Mouse (Mus musculus): Measurements from ENCODE around the gene C1qbp. TPM values are rescaled to one million over a fixed set of nuclear protein-coding genes. Genes with fewer than 3 reads are reported as not detected.

Gene C1qbp
- polyA plus RNA-seq, 1 experiment from 2014 or later, result 235 TPM

- H3K4me1 ChIP-seq, result peaks cover 13% of the 10 kb centered on the region
- 60% methylated on average over 5 of the region's 5 CpGs for WGBS
- no peaks in the 10 kb centered on the region for H3K27me3 ChIP-seq
- H3K4me2 ChIP-seq (replicated peaks), result peak overlapping the region; percentile 51
- H3K27ac ChIP-seq, result no peak overlapping the region
- no peak overlapping the region for H3K9ac ChIP-seq
- no peaks in the 10 kb centered on the region for H3K9me3 ChIP-seq
- peaks cover 34% of the 10 kb centered on the region for H3K36me3 ChIP-seq
- ATAC-seq (ENCODE audit: low FRiP score, low read depth), result no peak
- H3K4me3 ChIP-seq, result peak overlapping the region; percentile 93; the same call in 1 of the 2 replicates
Observed at GRCm38 (mm10) chr11:71005046-71005445, 22.2 kb upstream of the C1qbp start.

- peak within 1 kb of the TSS; percentile 91 for H3K4me2 ChIP-seq (replicated peaks)
- peak within 1 kb of the TSS; percentile 80 for H3K9ac ChIP-seq
- H3K4me1 ChIP-seq, result peaks cover 13% of the 10 kb centered on the region
- no peaks in the 10 kb centered on the region for H3K9me3 ChIP-seq
- peaks cover 34% of the 10 kb centered on the region for H3K36me3 ChIP-seq
- under 1% methylated on average over 35 of the region's 35 CpGs for WGBS
- peak within 1 kb of the TSS; percentile 93 for H3K4me3 ChIP-seq
- ATAC-seq (ENCODE audit: low FRiP score, low read depth), result peak; percentile 99
- peak within 1 kb of the TSS; percentile 70; the same call in 1 of the 2 replicates for H3K27ac ChIP-seq
- H3K27me3 ChIP-seq, result no peaks in the 10 kb centered on the region
Observed at GRCm38 (mm10) chr11:71004316-71004773, 21.5 kb upstream of the C1qbp start, which contains the start of gene Dhx33. Gene Dhx33, minus strand, starts transcription at chr11:71004437.

- Histone ChIP-seq H3K4me2 (replicated peaks) (peak overlapping the region; percentile 91), H3K36me3 (peaks cover 35% of the 10 kb centered on the region), H3K27me3 (no peaks in the 10 kb centered on the region), H3K9ac (peak overlapping the region; percentile 80), H3K4me1 (peaks cover 13% of the 10 kb centered on the region), H3K4me3 (peak overlapping the region; percentile 93), H3K9me3 (no peaks in the 10 kb centered on the region), H3K27ac (peak overlapping the region; percentile 70; the same call in 1 of the 2 replicates)
- under 1% methylated on average over 49 of the region's 49 CpGs for WGBS
- ATAC-seq (ENCODE audit: low FRiP score, low read depth), result peak; percentile 84
Observed at GRCm38 (mm10) chr11:71003611-71004315, 20.9 kb upstream of the C1qbp start.

- 87% methylated on average over 4 of the region's 4 CpGs for WGBS
Observed at GRCm38 (mm10) chr11:71001167-71001566, 18.3 kb upstream of the C1qbp start.

GRCm38 (mm10) chr11:70982030-70982429 lies 796 bp downstream of the C1qbp start:
- H3K4me3 ChIP-seq, result peak overlapping the region; percentile 100

More at GRCm38 (mm10) chr11:71001167-71001566, 18.3 kb upstream of the C1qbp start:
- no peaks in the 10 kb centered on the region for H3K9me3 ChIP-seq
- H3K27ac ChIP-seq, result no peak overlapping the region
- no peak overlapping the region for H3K4me2 ChIP-seq (replicated peaks)
- ATAC-seq (ENCODE audit: low FRiP score, low read depth), result no peak
- H3K4me1 ChIP-seq, result peaks cover 13% of the 10 kb centered on the region
- peaks cover 45% of the 10 kb centered on the region for H3K36me3 ChIP-seq
- no peak overlapping the region for H3K9ac ChIP-seq
- no peak overlapping the region for H3K4me3 ChIP-seq
- H3K27me3 ChIP-seq, result no peaks in the 10 kb centered on the region

GRCm38 (mm10) chr11:70980751-70981510 lies 1.9 kb downstream of the C1qbp start:
- Histone ChIP-seq H3K4me1 (peaks cover 12% of the 10 kb centered on the region), H3K27me3 (no peaks in the 10 kb centered on the region), H3K27ac (no peak overlapping the region), H3K4me3 (peak overlapping the region; percentile 100; the same call in 1 of the 2 replicates), H3K9me3 (no peaks in the 10 kb centered on the region), H3K9ac (no peak overlapping the region), H3K4me2 (replicated peaks) (peak overlapping the region; percentile 90), H3K36me3 (peaks cover 74% of the 10 kb centered on the region)
- 90% methylated on average over 14 of the region's 14 CpGs for WGBS
- no peak for ATAC-seq (ENCODE audit: low FRiP score, low read depth)

More at GRCm38 (mm10) chr11:70982030-70982429, 796 bp downstream of the C1qbp start:
- Histone ChIP-seq H3K4me2 (replicated peaks) (peak overlapping the region; percentile 90), H3K27me3 (no peaks in the 10 kb centered on the region), H3K9me3 (no peaks in the 10 kb centered on the region), H3K36me3 (peaks cover 74% of the 10 kb centered on the region), H3K27ac (no peak overlapping the region), H3K9ac (peak overlapping the region; percentile 97), H3K4me1 (peaks cover 12% of the 10 kb centered on the region)
- 9% methylated on average over 12 of the region's 12 CpGs for WGBS
- no peak for ATAC-seq (ENCODE audit: low FRiP score, low read depth)

- 88% methylated on average over 6 of the region's 6 CpGs for WGBS
Observed at GRCm38 (mm10) chr11:70980232-70980631, 2.6 kb downstream of the C1qbp start.

GRCm38 (mm10) chr11:70977293-70977692 lies 5.5 kb downstream of the C1qbp start:
- Histone ChIP-seq H3K27ac (no peak overlapping the region), H3K4me2 (replicated peaks) (no peak overlapping the region)

More at GRCm38 (mm10) chr11:70980232-70980631, 2.6 kb downstream of the C1qbp start:
- no peak overlapping the region for H3K27ac ChIP-seq
- H3K9ac ChIP-seq, result no peak overlapping the region
- peaks cover 12% of the 10 kb centered on the region for H3K4me1 ChIP-seq
- H3K9me3 ChIP-seq, result no peaks in the 10 kb centered on the region
- no peak overlapping the region for H3K4me2 ChIP-seq (replicated peaks)
- ATAC-seq (ENCODE audit: low FRiP score, low read depth), result no peak
- H3K27me3 ChIP-seq, result no peaks in the 10 kb centered on the region
- H3K4me3 ChIP-seq, result no peak overlapping the region
- H3K36me3 ChIP-seq, result peaks cover 74% of the 10 kb centered on the region

GRCm38 (mm10) chr11:70975193-70975592 lies 7.6 kb downstream of the C1qbp start:
- no peaks in the 10 kb centered on the region for H3K27me3 ChIP-seq
- no peak overlapping the region for H3K9ac ChIP-seq
- no peaks in the 10 kb centered on the region for H3K9me3 ChIP-seq
- H3K36me3 ChIP-seq, result peaks cover 72% of the 10 kb centered on the region
- 77% methylated on average over 2 of the region's 2 CpGs for WGBS
- H3K27ac ChIP-seq, result no peak overlapping the region
- no peak overlapping the region for H3K4me2 ChIP-seq (replicated peaks)
- no peak overlapping the region for H3K4me3 ChIP-seq
- H3K4me1 ChIP-seq, result peaks cover 6% of the 10 kb centered on the region
- ATAC-seq (ENCODE audit: low FRiP score, low read depth), result no peak

More at GRCm38 (mm10) chr11:70977293-70977692, 5.5 kb downstream of the C1qbp start:
- no peaks in the 10 kb centered on the region for H3K9me3 ChIP-seq
- no peak for ATAC-seq (ENCODE audit: low FRiP score, low read depth)
- peaks cover 12% of the 10 kb centered on the region for H3K4me1 ChIP-seq
- peaks cover 84% of the 10 kb centered on the region for H3K36me3 ChIP-seq
- WGBS, result 87% methylated on average over 6 of the region's 6 CpGs
- no peak overlapping the region for H3K4me3 ChIP-seq
- H3K27me3 ChIP-seq, result no peaks in the 10 kb centered on the region
- no peak overlapping the region for H3K9ac ChIP-seq

GRCm38 (mm10) chr11:70973947-70974346 lies 8.9 kb downstream of the C1qbp start:
- no peak overlapping the region for H3K9ac ChIP-seq
- H3K4me2 ChIP-seq (replicated peaks), result no peak overlapping the region
- no peaks in the 10 kb centered on the region for H3K27me3 ChIP-seq
- peaks cover 60% of the 10 kb centered on the region for H3K36me3 ChIP-seq
- H3K4me3 ChIP-seq, result no peak overlapping the region
- no peaks in the 10 kb centered on the region for H3K9me3 ChIP-seq
- ATAC-seq (ENCODE audit: low FRiP score, low read depth), result no peak
- H3K4me1 ChIP-seq, result peaks cover 10% of the 10 kb centered on the region
- no peak overlapping the region for H3K27ac ChIP-seq
- WGBS, result 68% methylated on average over 4 of the region's 4 CpGs

- ATAC-seq (ENCODE audit: low FRiP score, low read depth), result no peak
- 70% methylated on average over 1 of the region's 1 CpGs for WGBS
- H3K27ac ChIP-seq, result no peak overlapping the region
- no peak overlapping the region for H3K9ac ChIP-seq
- H3K4me1 ChIP-seq, result peaks cover 18% of the 10 kb centered on the region
- no peak overlapping the region for H3K4me3 ChIP-seq
- H3K27me3 ChIP-seq, result no peaks in the 10 kb centered on the region
- peaks cover 46% of the 10 kb centered on the region for H3K36me3 ChIP-seq
- H3K4me2 ChIP-seq (replicated peaks), result no peak overlapping the region
- no peaks in the 10 kb centered on the region for H3K9me3 ChIP-seq
Observed at GRCm38 (mm10) chr11:70972586-70972985, 10.2 kb downstream of the C1qbp start.

Measured in limb, embryonic 13.5 days (tissue).